Mouse (Mus musculus): ENCODE results near the gene Phc1. TPM values are rescaled to one million over a fixed set of nuclear protein-coding genes. Genes with fewer than 3 reads are reported as not detected.

Phc1 gene
- polyA plus RNA-seq, 1 experiment from 2014 or later = 1.3 TPM

DNA sequence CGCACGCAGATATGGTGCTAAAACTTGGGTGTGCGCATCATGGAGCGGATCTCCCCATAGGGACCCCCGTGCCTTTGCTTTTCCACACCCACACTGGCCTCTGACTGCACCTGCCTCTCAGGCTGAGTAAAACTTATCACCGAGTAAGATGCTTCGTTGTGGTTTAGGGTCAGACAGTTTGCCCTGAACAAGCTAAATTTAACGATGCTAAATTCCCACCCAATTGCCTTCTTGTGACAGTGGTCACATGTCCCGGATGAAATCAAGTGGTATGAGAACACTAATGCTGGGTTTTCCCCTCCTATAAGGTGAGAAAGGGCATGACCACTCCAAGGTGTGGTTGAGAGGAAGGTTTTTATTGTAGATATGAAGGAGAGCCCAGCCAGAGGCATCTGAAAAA lies 46.6 kb downstream of the Phc1 start:
- Histone ChIP-seq H3K27me3 (no peaks in the 10 kb centered on the region; the same call in 1 of the 2 replicates), H3K4me3 (replicated peaks) (no peak overlapping the region)
- no peak for ATAC-seq (ENCODE audit: insufficient read depth)

DNA sequence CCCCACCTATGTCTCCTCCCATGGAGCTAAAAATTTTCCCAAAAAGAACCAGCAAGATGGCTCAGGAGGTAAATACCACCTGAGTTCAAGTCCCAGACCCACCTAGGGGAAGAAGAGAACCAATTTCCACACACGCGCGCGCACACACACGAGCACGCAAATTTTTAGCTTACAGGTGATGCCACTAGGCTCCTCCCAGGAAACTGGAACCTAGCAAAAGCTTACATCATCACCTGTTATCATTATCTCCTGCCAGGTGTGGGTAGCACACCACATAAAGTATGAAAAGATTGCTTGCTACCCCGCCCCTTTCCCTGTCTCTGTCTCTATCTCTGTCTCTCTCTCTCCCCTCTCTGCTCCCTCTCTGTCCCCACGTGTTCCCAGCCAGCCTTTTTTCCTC lies 47.2 kb downstream of the Phc1 start:
- no peak for ATAC-seq (ENCODE audit: insufficient read depth)
- Histone ChIP-seq H3K4me3 (replicated peaks) (no peak overlapping the region), H3K36me3 (replicated peaks) (no peaks in the 10 kb centered on the region), H3K4me1 (replicated peaks) (peaks cover 11% of the 10 kb centered on the region; the same call in 1 of the 2 replicates), H3K4me2 (no peak overlapping the region), H3K9ac (no peak overlapping the region), H3K27ac (replicated peaks) (no peak overlapping the region), H3K9me3 (replicated peaks) (no peaks in the 10 kb centered on the region), H3K27me3 (no peaks in the 10 kb centered on the region; the same call in 1 of the 2 replicates)
- WGBS (ENCODE audit: insufficient replicate concordance) = 83% methylated on average over 8 of the region's 8 CpGs

More for the DNA sequence above, 46.6 kb downstream of the Phc1 start:
- no peak overlapping the region for H3K9ac ChIP-seq
- no peak overlapping the region for H3K4me2 ChIP-seq
- no peaks in the 10 kb centered on the region for H3K9me3 ChIP-seq (replicated peaks)
- WGBS (ENCODE audit: insufficient replicate concordance) = 56% methylated on average over 9 of the region's 9 CpGs
- H3K27ac ChIP-seq (replicated peaks) = no peak overlapping the region
- H3K36me3 ChIP-seq (replicated peaks) = no peaks in the 10 kb centered on the region
- H3K4me1 ChIP-seq (replicated peaks) = peaks cover 11% of the 10 kb centered on the region; the same call in 1 of the 2 replicates

DNA sequence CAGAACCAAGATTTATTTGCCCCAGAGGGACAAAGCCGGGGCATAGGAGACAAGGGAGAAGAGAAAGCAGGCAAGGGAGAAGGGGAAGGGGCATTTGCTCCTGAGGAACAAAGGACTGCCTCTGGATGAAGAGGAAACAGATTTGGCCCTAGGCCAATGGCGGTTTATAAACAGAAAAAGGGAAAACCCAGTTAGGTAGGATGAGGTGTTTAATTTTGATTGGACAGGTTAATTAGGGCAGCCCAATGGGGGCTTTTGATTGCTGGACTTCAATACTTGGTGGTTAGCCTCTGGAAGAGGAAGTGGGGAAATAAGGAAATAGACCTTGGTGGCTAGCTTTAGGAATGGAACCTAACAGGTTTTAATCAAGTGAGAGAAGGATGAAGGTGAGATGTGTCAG lies 48.2 kb downstream of the Phc1 start:
- no peak overlapping the region for H3K4me3 ChIP-seq (replicated peaks)
- H3K9ac ChIP-seq = no peak overlapping the region
- H3K4me2 ChIP-seq = no peak overlapping the region
- WGBS (ENCODE audit: insufficient replicate concordance) = 48% methylated on average over 2 of the region's 2 CpGs
- H3K27ac ChIP-seq (replicated peaks) = no peak overlapping the region
- 0 out of 2 replicates have a peak, but pooled peaks cover 2% of the 10 kb centered on the region for H3K4me1 ChIP-seq (replicated peaks)
- no peak for ATAC-seq (ENCODE audit: insufficient read depth)
- H3K27me3 ChIP-seq = no peaks in the 10 kb centered on the region; the same call in 1 of the 2 replicates
- no peaks in the 10 kb centered on the region for H3K9me3 ChIP-seq (replicated peaks)
- H3K36me3 ChIP-seq (replicated peaks) = no peaks in the 10 kb centered on the region

DNA sequence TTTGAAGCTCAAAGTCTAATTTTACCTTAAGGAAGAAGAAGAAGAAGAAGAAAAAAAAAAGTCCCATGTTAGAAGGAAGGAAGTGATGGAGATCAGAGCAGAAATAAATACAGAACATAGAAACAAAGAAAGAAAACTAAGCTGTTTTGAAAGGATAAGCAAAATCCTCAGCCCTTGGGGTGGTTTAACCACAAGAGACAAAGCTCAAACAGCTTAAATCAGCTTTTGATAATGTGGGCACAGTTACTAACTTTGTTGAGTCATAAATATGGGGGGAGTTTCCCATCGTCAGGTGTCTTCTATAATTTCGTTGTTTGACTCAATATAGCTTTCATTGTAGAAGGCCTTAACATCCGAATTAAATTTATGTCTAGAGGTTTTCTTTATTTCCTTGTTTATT lies 48.6 kb downstream of the Phc1 start:
- Histone ChIP-seq H3K9ac (no peak overlapping the region), H3K4me2 (no peak overlapping the region), H3K4me1 (replicated peaks) (no peaks in the 10 kb centered on the region), H3K4me3 (replicated peaks) (no peak overlapping the region), H3K27ac (replicated peaks) (no peak overlapping the region), H3K36me3 (replicated peaks) (no peaks in the 10 kb centered on the region), H3K27me3 (no peaks in the 10 kb centered on the region; the same call in 1 of the 2 replicates), H3K9me3 (replicated peaks) (no peaks in the 10 kb centered on the region)
- WGBS (ENCODE audit: insufficient replicate concordance) = 28% methylated on average over 3 of the region's 3 CpGs
- no peak for ATAC-seq (ENCODE audit: insufficient read depth)

DNA sequence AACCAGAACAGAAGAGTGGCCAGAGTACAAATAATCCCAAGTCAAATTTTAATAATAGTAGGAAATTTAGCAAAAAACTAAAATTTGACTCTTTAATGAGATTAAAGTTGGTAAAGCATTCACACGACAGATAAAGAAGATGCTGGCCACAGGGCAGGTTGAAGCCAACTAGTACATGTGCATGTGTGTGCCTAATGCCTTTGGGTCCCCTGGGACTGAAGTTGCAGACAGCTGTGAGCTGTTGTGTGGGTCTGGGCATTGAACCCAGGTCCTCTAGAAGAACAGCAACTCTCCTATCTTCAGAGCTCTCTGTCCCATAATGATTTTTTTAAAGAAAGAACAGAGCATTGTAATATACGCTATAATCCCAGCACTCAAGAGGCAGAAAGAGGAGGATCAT lies 49.1 kb downstream of the Phc1 start:
- no peak overlapping the region for H3K27ac ChIP-seq (replicated peaks)
- H3K36me3 ChIP-seq (replicated peaks) = no peaks in the 10 kb centered on the region
- no peaks in the 10 kb centered on the region for H3K9me3 ChIP-seq (replicated peaks)
- ATAC-seq (ENCODE audit: insufficient read depth) = no peak
- no peaks in the 10 kb centered on the region for H3K4me1 ChIP-seq (replicated peaks)
- H3K4me3 ChIP-seq (replicated peaks) = no peak overlapping the region
- H3K4me2 ChIP-seq = no peak overlapping the region
- 51% methylated on average over 2 of the region's 2 CpGs for whole genome bisulfite sequencing (ENCODE audit: insufficient replicate concordance)
- no peak overlapping the region for H3K9ac ChIP-seq
- no peaks in the 10 kb centered on the region; the same call in 1 of the 2 replicates for H3K27me3 ChIP-seq

DNA sequence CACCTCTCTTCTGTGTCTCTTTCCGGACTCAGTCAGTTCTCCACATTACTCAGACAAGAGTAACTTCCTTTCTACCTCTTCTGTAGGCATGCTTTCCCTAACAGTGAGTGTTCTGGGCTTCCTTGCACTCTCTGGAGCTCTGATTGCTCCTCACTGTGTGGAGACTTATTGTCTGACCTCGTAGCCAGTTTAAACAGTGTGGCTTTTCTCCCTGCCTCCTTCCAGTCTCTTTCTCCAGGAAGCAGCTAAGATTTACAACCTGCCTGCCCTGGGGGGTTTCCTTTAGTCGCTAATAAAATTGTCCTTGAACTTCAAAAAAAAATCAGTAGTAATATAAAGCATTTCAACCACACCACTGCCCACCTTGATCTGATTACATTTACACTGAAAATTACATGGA lies 50.1 kb downstream of the Phc1 start:
- ATAC-seq (ENCODE audit: insufficient read depth) = no peak
- WGBS (ENCODE audit: insufficient replicate concordance) = 18% methylated on average over 3 of the region's 3 CpGs

DNA sequence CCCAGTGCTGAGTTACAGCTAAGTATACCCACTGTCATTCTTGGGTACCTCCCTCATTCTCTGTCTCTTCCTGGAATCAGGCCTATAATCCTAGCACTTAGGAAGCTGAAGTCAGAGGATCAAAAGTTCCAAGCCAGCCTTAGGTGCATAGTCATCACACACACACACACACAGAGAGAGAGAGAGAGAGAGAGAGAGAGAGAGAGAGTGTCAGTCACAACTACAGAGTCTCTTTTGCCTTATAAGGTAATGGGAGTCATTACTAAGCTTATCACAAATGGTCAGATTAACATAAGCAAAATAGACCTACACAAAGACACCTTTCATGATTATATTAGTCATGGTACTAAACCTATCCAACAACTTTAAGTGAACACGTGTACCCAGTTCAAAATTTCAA lies 51.0 kb downstream of the Phc1 start:
- Histone ChIP-seq H3K4me3 (replicated peaks) (no peak overlapping the region), H3K4me2 (no peak overlapping the region), H3K4me1 (replicated peaks) (0 out of 2 replicates have a peak, but pooled peaks cover 3% of the 10 kb centered on the region), H3K27ac (replicated peaks) (no peak overlapping the region), H3K9ac (no peak overlapping the region), H3K36me3 (replicated peaks) (no peaks in the 10 kb centered on the region), H3K9me3 (replicated peaks) (no peaks in the 10 kb centered on the region), H3K27me3 (no peaks in the 10 kb centered on the region)
- WGBS (ENCODE audit: insufficient replicate concordance) = 73% methylated on average over 1 of the region's 1 CpGs
- ATAC-seq (ENCODE audit: insufficient read depth) = no peak

More for the DNA sequence above, 50.1 kb downstream of the Phc1 start:
- Histone ChIP-seq H3K9ac (no peak overlapping the region), H3K27me3 (no peaks in the 10 kb centered on the region), H3K4me3 (replicated peaks) (no peak overlapping the region), H3K4me2 (no peak overlapping the region), H3K36me3 (replicated peaks) (no peaks in the 10 kb centered on the region), H3K9me3 (replicated peaks) (no peaks in the 10 kb centered on the region), H3K27ac (replicated peaks) (no peak overlapping the region), H3K4me1 (replicated peaks) (no peaks in the 10 kb centered on the region)

DNA sequence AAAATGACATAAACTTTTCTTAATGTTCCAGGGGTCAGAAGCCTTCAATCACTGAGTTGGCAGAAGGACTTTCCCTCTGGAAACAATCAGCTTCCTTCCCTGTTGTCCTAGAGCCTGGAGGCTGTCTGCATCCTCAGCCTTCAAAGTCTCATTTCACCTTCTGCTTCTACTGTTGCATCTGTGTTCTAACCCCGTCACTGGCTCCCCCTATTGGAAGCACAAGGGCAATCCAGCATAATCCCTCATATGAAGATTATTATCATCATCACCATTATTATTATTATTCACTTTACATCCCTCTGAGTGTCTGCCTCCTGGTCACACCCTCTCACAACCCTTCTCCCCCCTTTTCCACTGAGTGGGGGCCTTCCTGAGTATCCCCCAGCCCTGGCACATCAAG lies 52.1 kb downstream of the Phc1 start:
- Histone ChIP-seq H3K27me3 (no peaks in the 10 kb centered on the region), H3K27ac (replicated peaks) (no peak overlapping the region), H3K4me3 (replicated peaks) (no peak overlapping the region), H3K4me2 (no peak overlapping the region), H3K4me1 (replicated peaks) (0 out of 2 replicates have a peak, but pooled peaks cover 4% of the 10 kb centered on the region), H3K36me3 (replicated peaks) (no peaks in the 10 kb centered on the region), H3K9me3 (replicated peaks) (no peaks in the 10 kb centered on the region), H3K9ac (no peak overlapping the region)
- WGBS (ENCODE audit: insufficient replicate concordance) = 35% methylated on average over 1 of the region's 1 CpGs
- no peak for ATAC-seq (ENCODE audit: insufficient read depth)

DNA sequence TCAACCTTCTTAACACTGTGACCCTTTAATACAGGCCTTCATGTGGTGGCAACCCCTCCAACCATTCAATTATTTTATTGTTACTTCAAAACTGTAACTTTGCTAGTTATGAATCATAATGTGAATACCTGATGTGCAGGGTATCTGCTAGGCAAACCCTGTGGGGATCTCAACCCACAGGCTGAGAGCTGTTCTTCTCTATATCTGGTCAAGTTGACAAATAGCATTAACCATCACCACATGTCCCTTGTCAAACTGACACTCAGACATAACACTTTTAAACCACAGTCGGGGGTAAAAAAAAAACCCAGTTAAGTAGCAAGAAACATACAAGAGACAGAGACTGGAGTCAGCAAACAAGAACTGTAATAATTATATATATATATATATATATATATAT lies 55.5 kb downstream of the Phc1 start:
- no peaks in the 10 kb centered on the region for H3K36me3 ChIP-seq (replicated peaks)
- no peaks in the 10 kb centered on the region for H3K27me3 ChIP-seq
- no peak overlapping the region for H3K27ac ChIP-seq (replicated peaks)
- 0 out of 2 replicates have a peak, but pooled peaks cover 4% of the 10 kb centered on the region for H3K4me1 ChIP-seq (replicated peaks)
- no peaks in the 10 kb centered on the region for H3K9me3 ChIP-seq (replicated peaks)
- 58% methylated on average over 1 of the region's 1 CpGs for WGBS (ENCODE audit: insufficient replicate concordance)
- no peak overlapping the region for H3K4me2 ChIP-seq
- H3K4me3 ChIP-seq (replicated peaks) = no peak overlapping the region
- H3K9ac ChIP-seq = no peak overlapping the region
- ATAC-seq (ENCODE audit: insufficient read depth) = no peak

DNA sequence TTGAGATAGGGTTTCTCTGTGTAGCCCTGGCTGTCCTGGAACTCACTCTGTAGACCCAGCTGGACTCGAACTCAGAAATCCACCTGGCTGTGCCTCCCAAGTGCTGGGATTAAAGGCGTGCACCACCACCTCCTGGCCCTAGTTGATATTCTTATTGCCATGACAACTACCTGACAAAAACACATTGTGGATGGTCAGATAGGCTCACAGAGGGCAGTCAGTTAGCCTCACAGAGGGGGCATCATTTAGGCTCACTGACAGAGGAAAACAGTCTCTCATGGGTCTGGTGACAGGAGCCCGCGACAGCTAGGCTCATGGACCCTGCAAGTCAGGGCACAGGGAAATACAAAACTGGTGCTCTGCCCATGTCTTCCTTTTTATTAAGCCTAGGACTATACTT lies 56.1 kb downstream of the Phc1 start:
- no peak overlapping the region for H3K4me2 ChIP-seq
- H3K4me1 ChIP-seq (replicated peaks) = 0 out of 2 replicates have a peak, but pooled peaks cover 4% of the 10 kb centered on the region
- 45% methylated on average over 4 of the region's 4 CpGs for WGBS (ENCODE audit: insufficient replicate concordance)
- H3K27ac ChIP-seq (replicated peaks) = no peak overlapping the region
- no peaks in the 10 kb centered on the region for H3K9me3 ChIP-seq (replicated peaks)
- no peak overlapping the region for H3K9ac ChIP-seq
- no peaks in the 10 kb centered on the region for H3K36me3 ChIP-seq (replicated peaks)
- no peak for ATAC-seq (ENCODE audit: insufficient read depth)
- no peaks in the 10 kb centered on the region for H3K27me3 ChIP-seq
- H3K4me3 ChIP-seq (replicated peaks) = no peak overlapping the region

DNA sequence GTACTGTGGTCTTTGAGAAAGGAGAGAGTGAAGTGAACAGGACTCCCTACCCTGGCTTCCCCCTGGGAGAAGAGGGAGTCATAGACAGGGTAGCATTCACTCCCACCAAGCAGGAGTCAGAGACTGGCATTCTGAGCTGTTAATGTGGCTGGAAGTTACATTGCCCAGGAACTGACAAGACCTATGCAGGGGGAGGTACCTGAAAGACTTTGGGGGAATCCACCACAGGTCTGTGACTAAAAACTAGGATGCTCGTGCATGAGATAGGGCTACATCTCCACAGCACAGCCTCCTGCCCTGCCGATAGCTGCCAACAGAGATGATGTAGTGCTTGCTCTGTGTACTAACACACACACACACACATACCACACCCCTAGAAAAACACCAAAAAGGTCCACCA lies 56.9 kb downstream of the Phc1 start:
- Histone ChIP-seq H3K27ac (replicated peaks) (no peak overlapping the region), H3K4me3 (replicated peaks) (no peak overlapping the region), H3K9ac (no peak overlapping the region), H3K27me3 (no peaks in the 10 kb centered on the region), H3K9me3 (replicated peaks) (no peaks in the 10 kb centered on the region), H3K36me3 (replicated peaks) (no peaks in the 10 kb centered on the region), H3K4me2 (no peak overlapping the region), H3K4me1 (replicated peaks) (0 out of 2 replicates have a peak, but pooled peaks cover 4% of the 10 kb centered on the region)
- WGBS (ENCODE audit: insufficient replicate concordance) = 46% methylated on average over 2 of the region's 2 CpGs
- no peak for ATAC-seq (ENCODE audit: insufficient read depth)

DNA sequence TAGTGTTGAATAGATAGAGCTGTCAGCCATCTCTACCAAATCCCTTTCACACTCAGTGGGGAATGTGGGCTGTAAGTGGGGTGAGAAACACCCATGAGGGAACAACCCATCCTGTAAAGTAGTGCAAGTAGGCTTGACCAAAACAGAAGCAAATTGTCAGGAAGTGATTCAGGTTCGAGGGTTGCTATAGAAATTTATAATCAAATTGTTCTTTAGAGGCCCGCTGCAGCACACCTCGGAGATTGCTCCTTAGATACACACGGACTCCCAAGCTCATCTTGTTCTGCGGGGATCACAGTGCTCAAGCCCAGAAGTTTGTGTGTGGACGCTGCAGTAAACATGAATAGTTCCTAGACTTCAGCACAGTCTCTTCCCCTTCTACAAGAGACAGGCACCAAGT lies 57.6 kb downstream of the Phc1 start, which contains the start of gene Klrg1:
Gene Klrg1 (minus strand): TSS at position 101 of the 400 bp plus-strand sequence.
- no peak within 1 kb of the TSS for H3K27ac ChIP-seq (replicated peaks)
- no peaks in the 10 kb centered on the region for H3K36me3 ChIP-seq (replicated peaks)
- no peaks in the 10 kb centered on the region for H3K9me3 ChIP-seq (replicated peaks)
- no peak within 1 kb of the TSS for H3K4me2 ChIP-seq
- no peak within 1 kb of the TSS for H3K9ac ChIP-seq
- H3K27me3 ChIP-seq = no peaks in the 10 kb centered on the region
- 0 out of 2 replicates have a peak, but pooled peaks cover 4% of the 10 kb centered on the region for H3K4me1 ChIP-seq (replicated peaks)
- ATAC-seq (ENCODE audit: insufficient read depth) = no peak
- H3K4me3 ChIP-seq (replicated peaks) = no peak within 1 kb of the TSS
- WGBS (ENCODE audit: insufficient replicate concordance) = 57% methylated on average over 6 of the region's 6 CpGs

Measured in liver, embryonic 15.5 days (tissue).